ENCODE assay signal across 8 mouse cellular contexts in genomic region chr11:97309911-97310571, GRCm38 (mm10). TPM values are rescaled to one million over a fixed set of nuclear protein-coding genes. Genes with fewer than 3 reads are reported as not detected.
DNase-seq lines count a peak whose midpoint lies in the region; ATAC-seq and TF ChIP-seq lines count a peak whose summit lies in the region.

No protein-coding gene starts in this region.

- peak; percentile 85 for TF ChIP-seq CTCF in liver, adult 2 months (IDR thresholded peaks at IDR 0.05; ENCODE audit: low read depth, low read length)

- peak; percentile 93 for DNase-seq in 416B (ENCODE audit: low read depth)
- peak; percentile 67 for DNase-seq in adrenal gland, postnatal 25 days
- DNase-seq in embryonic facial prominence, embryonic 14.5 days (ENCODE audit: low spot score) = peak; percentile 95
- peak; percentile 82 for DNase-seq in liver, adult 2 months (ENCODE audit: extremely low read depth, low read depth, low spot score)

- H3K4me3 ChIP-seq in embryonic facial prominence, embryonic 14.5 days (ENCODE audit: low read depth, low read length) = peak overlapping the region; percentile 44
- H3K4me3 ChIP-seq in heart, embryonic 11.5 days (ENCODE audit: low read depth, low read length) = peak overlapping the region; percentile 48
- H3K4me3 ChIP-seq in kidney, embryonic 15.5 days (replicated peaks) = peak overlapping the region; percentile 45
- H3K4me3 ChIP-seq in liver, adult 2 months (ENCODE audit: insufficient read depth, low read depth, low read length) = peak overlapping the region; percentile 35; the same call in 1 of the 2 replicates
- peak overlapping the region; percentile 45 for H3K4me3 ChIP-seq in stomach, embryonic 15.5 days (replicated peaks)

- ATAC-seq in embryonic facial prominence, embryonic 14.5 days (ENCODE audit: low read depth) = peak; percentile 87
- 0 out of 2 replicates have a peak, but pooled peaks have one; percentile 20 for ATAC-seq in heart, embryonic 11.5 days (replicated peaks; ENCODE audit: insufficient number of reproducible peaks, low FRiP score, low TSS enrichment)
- ATAC-seq in kidney, embryonic 15.5 days (replicated peaks; ENCODE audit: low FRiP score) = peak; percentile 67
- peak; percentile 80 for ATAC-seq in monocyte, adult 5-6 weeks (replicated peaks; ENCODE audit: insufficient number of reproducible peaks, low FRiP score, low TSS enrichment, poor library complexity, severe bottlenecking)
- ATAC-seq in stomach, embryonic 15.5 days (ENCODE audit: insufficient read depth, low FRiP score, low read depth) = peak; percentile 54; the same call in 1 of the 2 replicates

- H3K4me2 ChIP-seq in embryonic facial prominence, embryonic 14.5 days (ENCODE audit: low read depth, low read length) = peak overlapping the region; percentile 84
- H3K4me2 ChIP-seq in heart, embryonic 11.5 days = peak overlapping the region; percentile 69
- peak overlapping the region; percentile 67 for H3K4me2 ChIP-seq in kidney, embryonic 15.5 days
- peak overlapping the region; percentile 82 for H3K4me2 ChIP-seq in stomach, embryonic 15.5 days

- H3K27ac ChIP-seq in embryonic facial prominence, embryonic 14.5 days (replicated peaks; ENCODE audit: low read depth, low read length) = peak overlapping the region; percentile 31
- peak overlapping the region; percentile 66 for H3K27ac ChIP-seq in heart, embryonic 11.5 days (ENCODE audit: low read depth, low read length)
- peak overlapping the region; percentile 7 for H3K27ac ChIP-seq in kidney, embryonic 15.5 days
- H3K27ac ChIP-seq in liver, adult 2 months (replicated peaks; ENCODE audit: insufficient read depth, low read depth, low read length) = peak overlapping the region; percentile 71
- H3K27ac ChIP-seq in stomach, embryonic 15.5 days = peak overlapping the region; percentile 87

- H3K4me1 ChIP-seq in embryonic facial prominence, embryonic 14.5 days (ENCODE audit: control insufficient read depth, insufficient read depth, low read length) = peaks cover 8% of the 10 kb centered on the region; the same call in 1 of the 2 replicates
- H3K4me1 ChIP-seq in heart, embryonic 11.5 days (ENCODE audit: control insufficient read depth, insufficient read depth, low read length) = peaks cover 16% of the 10 kb centered on the region
- peaks cover 23% of the 10 kb centered on the region for H3K4me1 ChIP-seq in kidney, embryonic 15.5 days
- H3K4me1 ChIP-seq in liver, adult 2 months (ENCODE audit: control insufficient read depth, insufficient read depth, low read length) = peaks cover 3% of the 10 kb centered on the region; the same call in 1 of the 2 replicates
- peaks cover 15% of the 10 kb centered on the region for H3K4me1 ChIP-seq in stomach, embryonic 15.5 days

- no peaks in the 10 kb centered on the region for H3K79me2 ChIP-seq in liver, adult 2 months (ENCODE audit: control insufficient read depth, insufficient read depth, low read length)

- H3K9ac ChIP-seq in embryonic facial prominence, embryonic 14.5 days (ENCODE audit: low read depth, low read length) = peak overlapping the region; percentile 57
- H3K9ac ChIP-seq in heart, embryonic 11.5 days (ENCODE audit: low read depth, low read length) = peak overlapping the region; percentile 70
- H3K9ac ChIP-seq in kidney, embryonic 15.5 days = peak overlapping the region; percentile 39
- peak overlapping the region; percentile 74 for H3K9ac ChIP-seq in liver, adult 2 months (ENCODE audit: low read depth, low read length)
- peak overlapping the region; percentile 34 for H3K9ac ChIP-seq in stomach, embryonic 15.5 days

- TF ChIP-seq POLR2A in liver, adult 2 months (IDR thresholded peaks at IDR 0.05; ENCODE audit: extremely low read depth, insufficient read depth, low read length) = no peak

- WGBS in embryonic facial prominence, embryonic 14.5 days = under 1% methylated on average over 25 of the region's 25 CpGs
- WGBS in heart, embryonic 11.5 days (ENCODE audit: insufficient replicate concordance) = under 1% methylated on average over 25 of the region's 25 CpGs
- under 1% methylated on average over 25 of the region's 25 CpGs for WGBS in kidney, embryonic 15.5 days
- WGBS in liver, adult 2 months = 1% methylated on average over 25 of the region's 25 CpGs
- WGBS in stomach, embryonic 15.5 days = under 1% methylated on average over 25 of the region's 25 CpGs

- H3K27me3 ChIP-seq in embryonic facial prominence, embryonic 14.5 days (replicated peaks; ENCODE audit: control insufficient read depth, insufficient read depth, low read length) = no peaks in the 10 kb centered on the region
- no peaks in the 10 kb centered on the region for H3K27me3 ChIP-seq in heart, embryonic 11.5 days (ENCODE audit: control insufficient read depth, insufficient read depth, low read length)
- H3K27me3 ChIP-seq in kidney, embryonic 15.5 days = no peaks in the 10 kb centered on the region
- no peaks in the 10 kb centered on the region for H3K27me3 ChIP-seq in liver, adult 2 months (ENCODE audit: control insufficient read depth, insufficient read depth, low read length)
- no peaks in the 10 kb centered on the region for H3K27me3 ChIP-seq in stomach, embryonic 15.5 days (replicated peaks)

- H3K9me3 ChIP-seq in embryonic facial prominence, embryonic 14.5 days (ENCODE audit: control insufficient read depth, low read length) = no peaks in the 10 kb centered on the region
- no peaks in the 10 kb centered on the region for H3K9me3 ChIP-seq in heart, embryonic 11.5 days (replicated peaks; ENCODE audit: control insufficient read depth, low read length)
- no peaks in the 10 kb centered on the region for H3K9me3 ChIP-seq in kidney, embryonic 15.5 days (replicated peaks)
- no peaks in the 10 kb centered on the region for H3K9me3 ChIP-seq in stomach, embryonic 15.5 days

- no peaks in the 10 kb centered on the region for H3K36me3 ChIP-seq in embryonic facial prominence, embryonic 14.5 days (ENCODE audit: control insufficient read depth, insufficient read depth, low read length)
- no peaks in the 10 kb centered on the region for H3K36me3 ChIP-seq in heart, embryonic 11.5 days (ENCODE audit: control insufficient read depth, insufficient read depth, low read length)
- no peaks in the 10 kb centered on the region for H3K36me3 ChIP-seq in kidney, embryonic 15.5 days
- H3K36me3 ChIP-seq in liver, adult 2 months (ENCODE audit: control insufficient read depth, insufficient read depth, low read length) = no peaks in the 10 kb centered on the region
- H3K36me3 ChIP-seq in stomach, embryonic 15.5 days = no peaks in the 10 kb centered on the region

RNA-seq across cellular contexts. Expression of gene Mrpl45, which starts 5.5 kb away (rescaled TPM):
- total RNA-seq in adrenal gland, postnatal 25 days (2021) = 25.9 and 31.6 TPM in 2 replicates
- 35.2 and 37.8 TPM in 2 replicates for polyA plus RNA-seq in embryonic facial prominence, embryonic 14.5 days (2014; fragmentation: Nextera tagmentation; extraction: Ambion mirVana)
- 64.2 and 70.3 TPM in 2 replicates for polyA plus RNA-seq in heart, embryonic 11.5 days (2014; fragmentation: Nextera tagmentation; extraction: Ambion mirVana)
- 52.4 and 54.1 TPM in 2 replicates for polyA plus RNA-seq in kidney, embryonic 15.5 days (2015; fragmentation: Nextera tagmentation; extraction: Ambion mirVana)
- total RNA-seq in liver, adult 2 months (2014; rRNA removed) = 19.0 and 19.9 TPM in 2 replicates
- polyA plus RNA-seq in liver, adult 2 months (2012; rRNA removed) = 12.8 and 13.3 TPM in 2 replicates
- total RNA-seq in monocyte, adult 5-6 weeks (2017) = 7.5 to 14.9 TPM (median 11.4 TPM) in 3 replicates
- polyA plus RNA-seq in stomach, embryonic 15.5 days (2015; fragmentation: Nextera tagmentation; extraction: Ambion mirVana) = 41.5 and 46.4 TPM in 2 replicates

RNA-seq across cellular contexts. Expression of gene Npepps, which starts 29.6 kb away (rescaled TPM):
- 109 and 110 TPM in 2 replicates for total RNA-seq in adrenal gland, postnatal 25 days (2021)
- 72.5 and 76.8 TPM in 2 replicates for polyA plus RNA-seq in embryonic facial prominence, embryonic 14.5 days (2014; fragmentation: Nextera tagmentation; extraction: Ambion mirVana)
- polyA plus RNA-seq in heart, embryonic 11.5 days (2014; fragmentation: Nextera tagmentation; extraction: Ambion mirVana) = 78.0 and 79.8 TPM in 2 replicates
- 76.9 and 88.5 TPM in 2 replicates for polyA plus RNA-seq in kidney, embryonic 15.5 days (2015; fragmentation: Nextera tagmentation; extraction: Ambion mirVana)
- 12.2 and 21.2 TPM in 2 replicates for total RNA-seq in liver, adult 2 months (2014; rRNA removed)
- polyA plus RNA-seq in liver, adult 2 months (2012; rRNA removed) = 7.1 and 9.1 TPM in 2 replicates
- 23.9 to 35.9 TPM (median 24.2 TPM) in 3 replicates for total RNA-seq in monocyte, adult 5-6 weeks (2017)
- 80.9 and 84.7 TPM in 2 replicates for polyA plus RNA-seq in stomach, embryonic 15.5 days (2015; fragmentation: Nextera tagmentation; extraction: Ambion mirVana)

RNA-seq across cellular contexts. Expression of gene Gpr179, which starts 41.8 kb away (rescaled TPM):
- 1.8 and 4.7 TPM in 2 replicates for total RNA-seq in adrenal gland, postnatal 25 days (2021)
- polyA plus RNA-seq in embryonic facial prominence, embryonic 14.5 days (2014; fragmentation: Nextera tagmentation; extraction: Ambion mirVana) = 0.08 and 0.15 TPM in 2 replicates
- 0.01 TPM in 1 of 2 replicates, not detected in the other for polyA plus RNA-seq in heart, embryonic 11.5 days (2014; fragmentation: Nextera tagmentation; extraction: Ambion mirVana)
- 0.10 and 0.53 TPM in 2 replicates for polyA plus RNA-seq in kidney, embryonic 15.5 days (2015; fragmentation: Nextera tagmentation; extraction: Ambion mirVana)
- total RNA-seq in liver, adult 2 months (2014; rRNA removed) = not detected in 2 replicates
- 0.01 TPM in 1 of 2 replicates, not detected in the other for polyA plus RNA-seq in liver, adult 2 months (2012; rRNA removed)
- total RNA-seq in monocyte, adult 5-6 weeks (2017) = 0.29 to 0.39 TPM in 2 of 3 replicates, not detected in the other
- polyA plus RNA-seq in stomach, embryonic 15.5 days (2015; fragmentation: Nextera tagmentation; extraction: Ambion mirVana) = 0.19 and 0.21 TPM in 2 replicates

RNA-seq across cellular contexts. Expression of gene Socs7, which starts 52.3 kb away (rescaled TPM):
- total RNA-seq in adrenal gland, postnatal 25 days (2021) = 21.0 and 27.5 TPM in 2 replicates
- polyA plus RNA-seq in embryonic facial prominence, embryonic 14.5 days (2014; fragmentation: Nextera tagmentation; extraction: Ambion mirVana) = 3.0 and 3.1 TPM in 2 replicates
- polyA plus RNA-seq in heart, embryonic 11.5 days (2014; fragmentation: Nextera tagmentation; extraction: Ambion mirVana) = 2.2 and 2.9 TPM in 2 replicates
- 3.8 and 3.9 TPM in 2 replicates for polyA plus RNA-seq in kidney, embryonic 15.5 days (2015; fragmentation: Nextera tagmentation; extraction: Ambion mirVana)
- total RNA-seq in liver, adult 2 months (2014; rRNA removed) = 4.0 TPM in 2 replicates
- polyA plus RNA-seq in liver, adult 2 months (2012; rRNA removed) = 3.1 and 3.7 TPM in 2 replicates
- total RNA-seq in monocyte, adult 5-6 weeks (2017) = 16.8 to 18.8 TPM (median 18.0 TPM) in 3 replicates
- 3.4 and 3.8 TPM in 2 replicates for polyA plus RNA-seq in stomach, embryonic 15.5 days (2015; fragmentation: Nextera tagmentation; extraction: Ambion mirVana)

Comparison
In these comparisons a context has a peak if more than half of its experiments do, and no peak if none do; other contexts are left out.
1. Peak in every context shown above with its lines: DNase-seq, ATAC-seq, H3K4me3 ChIP-seq and H3K27ac ChIP-seq.
2. ATAC-seq: peak in every context shown above with its lines; median percentile 87 in embryonic facial prominence, embryonic 14.5 days; 80 in monocyte, adult 5-6 weeks; 67 in kidney, embryonic 15.5 days; 54 in stomach, embryonic 15.5 days; 20 in heart, embryonic 11.5 days.
3. H3K27ac ChIP-seq: peak in every context shown above with its lines; median percentile 87 in stomach, embryonic 15.5 days; 71 in liver, adult 2 months; 66 in heart, embryonic 11.5 days; 31 in embryonic facial prominence, embryonic 14.5 days; 7 in kidney, embryonic 15.5 days.